In genomic region chr12:113012443-113012842, GRCm38 (mm10) we compare ENCODE assay signal across 10 mouse cellular contexts. TPM values are rescaled to one million over a fixed set of nuclear protein-coding genes. Genes with fewer than 3 reads are reported as not detected.
DNase-seq lines count a peak whose midpoint lies in the region; ATAC-seq lines count a peak whose summit lies in the region.
"Had no signal": no experiment of that assay in that cellular context is flagged by ENCODE, and none has a peak within 500 bp of the region (broad histone marks: within the 10 kb centered on the region; RNA-seq: fewer than 3 reads in every experiment).

No protein-coding gene starts in this region.

- ATAC-seq in forebrain, embryonic 12.5 days (ENCODE audit: low FRiP score), result no peak
- ATAC-seq in forebrain, embryonic 16.5 days, result no peak
- ATAC-seq in lung, embryonic 16.5 days (ENCODE audit: low read depth), result no peak
- no peak for ATAC-seq in hindbrain, embryonic 12.5 days (ENCODE audit: low FRiP score)
- ATAC-seq in midbrain, embryonic 13.5 days, result no peak
- ATAC-seq: liver, embryonic 12.5 days had no signal

- no peak overlapping the region for H3K4me3 ChIP-seq in forebrain, embryonic 12.5 days (replicated peaks)
- H3K4me3 ChIP-seq in forebrain, embryonic 16.5 days (replicated peaks; ENCODE audit: low read length), result no peak overlapping the region
- no peak overlapping the region for H3K4me3 ChIP-seq in lung, embryonic 16.5 days (ENCODE audit: low read length)
- no peak overlapping the region for H3K4me3 ChIP-seq in hindbrain, embryonic 12.5 days
- H3K4me3 ChIP-seq in midbrain, embryonic 13.5 days (replicated peaks), result no peak overlapping the region
- H3K4me3 ChIP-seq: liver, embryonic 12.5 days had no signal

- H3K27me3 ChIP-seq in forebrain, embryonic 12.5 days, result no peaks in the 10 kb centered on the region
- no peaks in the 10 kb centered on the region for H3K27me3 ChIP-seq in forebrain, embryonic 16.5 days (replicated peaks; ENCODE audit: control insufficient read depth, insufficient read depth, low read length)
- no peaks in the 10 kb centered on the region for H3K27me3 ChIP-seq in lung, embryonic 16.5 days (ENCODE audit: control insufficient read depth, insufficient read depth, low read depth, low read length)
- no peaks in the 10 kb centered on the region for H3K27me3 ChIP-seq in hindbrain, embryonic 12.5 days
- no peaks in the 10 kb centered on the region for H3K27me3 ChIP-seq in midbrain, embryonic 13.5 days

- no peaks in the 10 kb centered on the region for H3K9me3 ChIP-seq in forebrain, embryonic 12.5 days
- no peaks in the 10 kb centered on the region for H3K9me3 ChIP-seq in forebrain, embryonic 16.5 days (ENCODE audit: control insufficient read depth, low read length)
- no peaks in the 10 kb centered on the region for H3K9me3 ChIP-seq in lung, embryonic 16.5 days (ENCODE audit: control insufficient read depth, low read length)
- no peaks in the 10 kb centered on the region for H3K9me3 ChIP-seq in hindbrain, embryonic 12.5 days (replicated peaks)
- no peaks in the 10 kb centered on the region for H3K9me3 ChIP-seq in midbrain, embryonic 13.5 days
- H3K9me3 ChIP-seq: liver, embryonic 12.5 days had no signal

- peaks cover 37% of the 10 kb centered on the region for H3K4me1 ChIP-seq in forebrain, embryonic 12.5 days
- H3K4me1 ChIP-seq in forebrain, embryonic 16.5 days (replicated peaks; ENCODE audit: control insufficient read depth, insufficient read depth, low read length), result peaks cover 27% of the 10 kb centered on the region
- H3K4me1 ChIP-seq in lung, embryonic 16.5 days (replicated peaks; ENCODE audit: control insufficient read depth, insufficient read depth, low read length), result peaks cover 26% of the 10 kb centered on the region
- peaks cover 37% of the 10 kb centered on the region for H3K4me1 ChIP-seq in hindbrain, embryonic 12.5 days
- peaks cover 37% of the 10 kb centered on the region for H3K4me1 ChIP-seq in midbrain, embryonic 13.5 days (replicated peaks)

- no peak for DNase-seq in lung, postnatal 14 days
- DNase-seq in layer of hippocampus, adult 8-10 months (ENCODE audit: low spot score in 2 of 2), result no peak
- no peak for DNase-seq in cerebellum, postnatal 14 days
- DNase-seq: adrenal gland, postnatal 10 days had no signal

- H3K4me2 ChIP-seq in forebrain, embryonic 12.5 days, result no peak overlapping the region
- H3K4me2 ChIP-seq in forebrain, embryonic 16.5 days (ENCODE audit: low read length), result no peak overlapping the region
- no peak overlapping the region for H3K4me2 ChIP-seq in lung, embryonic 16.5 days (ENCODE audit: low read depth, low read length)
- H3K4me2 ChIP-seq in hindbrain, embryonic 12.5 days (replicated peaks), result no peak overlapping the region
- no peak overlapping the region for H3K4me2 ChIP-seq in midbrain, embryonic 13.5 days (replicated peaks)

- no peak overlapping the region for H3K9ac ChIP-seq in forebrain, embryonic 12.5 days
- no peak overlapping the region for H3K9ac ChIP-seq in forebrain, embryonic 16.5 days (replicated peaks; ENCODE audit: low read depth, low read length)
- no peak overlapping the region for H3K9ac ChIP-seq in lung, embryonic 16.5 days (ENCODE audit: low read length)
- no peak overlapping the region for H3K9ac ChIP-seq in hindbrain, embryonic 12.5 days
- peak overlapping the region; percentile 76; the same call in 1 of the 2 replicates for H3K9ac ChIP-seq in midbrain, embryonic 13.5 days (replicated peaks)

- peak overlapping the region; percentile 92; the same call in 1 of the 2 replicates for H3K27ac ChIP-seq in forebrain, embryonic 12.5 days
- no peak overlapping the region for H3K27ac ChIP-seq in forebrain, embryonic 16.5 days (ENCODE audit: low read length)
- peak overlapping the region; percentile 93 for H3K27ac ChIP-seq in lung, embryonic 16.5 days (ENCODE audit: low read length)
- peak overlapping the region; percentile 95 for H3K27ac ChIP-seq in hindbrain, embryonic 12.5 days
- H3K27ac ChIP-seq in midbrain, embryonic 13.5 days, result peak overlapping the region; percentile 95
- H3K27ac ChIP-seq: liver, embryonic 12.5 days had no signal

- H3K36me3 ChIP-seq in forebrain, embryonic 12.5 days (replicated peaks), result no peaks in the 10 kb centered on the region
- H3K36me3 ChIP-seq in forebrain, embryonic 16.5 days (ENCODE audit: control insufficient read depth, insufficient read depth), result no peaks in the 10 kb centered on the region
- H3K36me3 ChIP-seq in lung, embryonic 16.5 days (ENCODE audit: control insufficient read depth, insufficient read depth, low read length), result no peaks in the 10 kb centered on the region
- H3K36me3 ChIP-seq in hindbrain, embryonic 12.5 days, result no peaks in the 10 kb centered on the region
- H3K36me3 ChIP-seq in midbrain, embryonic 13.5 days, result no peaks in the 10 kb centered on the region
- H3K36me3 ChIP-seq: liver, embryonic 12.5 days had no signal

- WGBS in forebrain, embryonic 12.5 days, result 91% methylated on average over 5 of the region's 5 CpGs
- 87% methylated on average over 5 of the region's 5 CpGs for WGBS in forebrain, embryonic 16.5 days
- WGBS in lung, embryonic 16.5 days, result 89% methylated on average over 5 of the region's 5 CpGs
- 90% methylated on average over 5 of the region's 5 CpGs for WGBS in hindbrain, embryonic 12.5 days
- 90% methylated on average over 5 of the region's 5 CpGs for WGBS in midbrain, embryonic 13.5 days

RNA-seq across cellular contexts. Expression of gene Pacs2, which starts 1.9 kb away (rescaled TPM):
- polyA plus RNA-seq in forebrain, embryonic 12.5 days (2016; fragmentation: Nextera tagmentation; extraction: Ambion mirVana), result 26.3 and 27.6 TPM in 2 replicates
- polyA plus RNA-seq in forebrain, embryonic 16.5 days (2015; fragmentation: Nextera tagmentation; extraction: Ambion mirVana), result 21.7 and 23.2 TPM in 2 replicates
- polyA plus RNA-seq in lung, embryonic 16.5 days (2015; fragmentation: Nextera tagmentation; extraction: Ambion mirVana), result 10.5 and 12.2 TPM in 2 replicates
- polyA plus RNA-seq in hindbrain, embryonic 12.5 days (2016; fragmentation: Nextera tagmentation; extraction: Ambion mirVana), result 29.2 and 29.4 TPM in 2 replicates
- 23.8 and 26.5 TPM in 2 replicates for polyA plus RNA-seq in midbrain, embryonic 13.5 days (2015; fragmentation: Nextera tagmentation; extraction: Ambion mirVana)
- total RNA-seq in layer of hippocampus, adult 8-10 months (2022), result 100 to 1,000 TPM in 3 of 4 experiments, 10 to 100 TPM in 1; 89.5 to 110 (median 108) TPM

RNA-seq across cellular contexts. Expression of gene Brf1, which starts 11.9 kb away (rescaled TPM):
- polyA plus RNA-seq in forebrain, embryonic 12.5 days (2016; fragmentation: Nextera tagmentation; extraction: Ambion mirVana), result 70.2 and 74.2 TPM in 2 replicates
- polyA plus RNA-seq in forebrain, embryonic 16.5 days (2015; fragmentation: Nextera tagmentation; extraction: Ambion mirVana), result 60.8 and 64.6 TPM in 2 replicates
- 55.5 TPM in 2 replicates for polyA plus RNA-seq in lung, embryonic 16.5 days (2015; fragmentation: Nextera tagmentation; extraction: Ambion mirVana)
- polyA plus RNA-seq in hindbrain, embryonic 12.5 days (2016; fragmentation: Nextera tagmentation; extraction: Ambion mirVana), result 72.4 and 75.5 TPM in 2 replicates
- polyA plus RNA-seq in midbrain, embryonic 13.5 days (2015; fragmentation: Nextera tagmentation; extraction: Ambion mirVana), result 60.3 and 61.9 TPM in 2 replicates
- total RNA-seq in layer of hippocampus, adult 8-10 months (2022), result 10 to 100 TPM; 49.3 to 59.4 (median 57.4) TPM

RNA-seq across cellular contexts. Expression of gene Btbd6, which starts 36.2 kb away (rescaled TPM):
- 28.2 and 29.2 TPM in 2 replicates for polyA plus RNA-seq in forebrain, embryonic 12.5 days (2016; fragmentation: Nextera tagmentation; extraction: Ambion mirVana)
- polyA plus RNA-seq in forebrain, embryonic 16.5 days (2015; fragmentation: Nextera tagmentation; extraction: Ambion mirVana), result 41.4 and 49.7 TPM in 2 replicates
- polyA plus RNA-seq in lung, embryonic 16.5 days (2015; fragmentation: Nextera tagmentation; extraction: Ambion mirVana), result 23.8 and 26.2 TPM in 2 replicates
- polyA plus RNA-seq in hindbrain, embryonic 12.5 days (2016; fragmentation: Nextera tagmentation; extraction: Ambion mirVana), result 34.5 and 34.8 TPM in 2 replicates
- 36.1 and 37.8 TPM in 2 replicates for polyA plus RNA-seq in midbrain, embryonic 13.5 days (2015; fragmentation: Nextera tagmentation; extraction: Ambion mirVana)
- 10 to 100 TPM; 55.3 to 61.7 (median 58.9) TPM for total RNA-seq in layer of hippocampus, adult 8-10 months (2022)
